Mouse (Mus musculus) urinary bladder, postnatal 36 days (tissue): ENCODE results near the gene Olfr362.
"Not testable (repeated sequence)": the region's sequence is repeated elsewhere in the genome, so short reads cannot be mapped to it uniquely, and the experiment has no call there.

ENCODE experiments used
- DNase-seq, 2 experiments: peaks; one replicate each; pipeline ENCODE4 v3.0.0; 2022; ENCODE audit warnings: low spot score in 2 of 2, mixed read lengths in 1 of 2

Olfr362 gene

DNA sequence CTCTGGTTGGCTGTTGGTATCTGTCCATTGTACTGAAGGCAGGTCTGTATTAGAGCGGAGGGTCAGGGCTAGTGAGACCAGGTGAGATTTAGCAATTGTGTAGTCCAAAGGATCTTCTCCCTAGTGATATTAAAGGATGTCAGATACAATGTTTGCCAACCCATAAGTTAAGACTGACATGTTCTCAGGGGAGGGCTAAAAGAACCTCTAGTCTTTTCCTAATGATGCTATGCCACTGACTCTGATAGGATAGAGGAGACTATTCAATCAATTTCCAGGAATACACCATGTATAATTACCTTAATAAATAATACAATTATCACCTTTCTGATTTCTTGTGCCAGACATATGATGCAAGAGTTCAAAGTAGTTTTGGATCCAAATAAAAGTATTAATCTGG lies at the start of gene Olfr362:
Olfr362 (minus strand) TSS at position 101 of the 400 bp plus-strand sequence.
- DNase-seq = no peak

DNA sequence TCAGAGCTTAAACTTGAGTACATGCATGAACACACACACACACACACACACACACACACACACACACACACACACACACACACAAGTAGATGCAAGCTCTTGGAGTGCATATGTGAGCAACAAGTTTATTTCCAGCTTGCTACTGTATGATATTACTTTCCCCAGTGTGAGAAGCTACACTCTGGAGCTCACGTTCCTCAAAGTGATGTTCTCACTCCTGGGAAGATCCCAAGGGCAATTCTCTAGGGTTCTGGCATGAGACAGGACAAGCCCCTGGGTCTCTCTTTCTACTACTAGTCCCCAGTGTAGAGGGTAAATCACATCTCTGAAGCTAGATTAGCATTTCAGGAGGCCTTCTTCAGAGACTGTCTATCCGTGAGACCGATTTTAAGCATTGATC lies 21.3 kb upstream of the Olfr362 start, which contains the start of gene Olfr364-ps1:
Olfr364-ps1 (plus strand) TSS at position 301 of the 400 bp plus-strand sequence.
- no peak for DNase-seq

DNA sequence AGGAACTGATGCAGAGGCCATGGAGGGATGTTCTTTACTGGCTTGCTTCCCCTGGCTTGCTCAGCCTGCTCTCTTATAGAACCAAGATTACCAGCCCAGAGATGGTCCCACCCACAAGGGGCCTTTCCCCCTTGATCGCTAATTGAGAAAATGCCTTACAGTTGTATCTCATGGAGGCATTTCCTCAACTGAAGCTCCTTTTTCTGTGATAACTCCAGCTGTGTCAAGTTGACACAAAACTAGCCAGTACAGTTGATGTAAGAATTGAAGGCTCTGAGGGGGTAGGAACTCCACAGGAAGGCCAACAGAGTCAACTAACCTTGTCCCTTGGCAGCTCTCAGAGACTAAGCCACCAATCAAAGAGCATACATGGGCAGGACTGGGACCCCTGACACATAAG lies 28.5 kb downstream of the Olfr362 start, which contains the start of gene Olfr361:
Olfr361 (minus strand) TSS at position 101 of the 400 bp plus-strand sequence.
- not testable (repeated sequence) for DNase-seq

DNA sequence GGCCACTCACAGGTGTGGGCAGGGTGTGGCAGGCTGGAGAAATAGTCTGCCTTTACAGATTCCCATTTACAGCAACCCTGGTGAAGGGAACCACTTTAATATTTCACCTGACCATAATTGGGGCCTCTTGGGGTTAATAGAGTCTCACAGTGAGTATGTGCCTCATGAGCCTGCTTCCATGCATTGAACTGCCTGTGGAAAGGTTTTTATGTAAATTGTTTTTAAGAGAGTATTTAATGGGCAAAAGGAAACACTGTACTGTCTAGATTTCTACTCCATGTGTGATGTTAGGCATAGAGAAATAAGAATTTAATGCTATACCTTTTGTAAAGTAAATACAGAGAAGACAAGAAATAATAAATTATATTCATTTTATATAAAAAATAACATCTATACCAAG lies 52.3 kb downstream of the Olfr362 start, which contains the start of gene Olfr360:
Olfr360 (plus strand) TSS at position 301 of the 400 bp plus-strand sequence.
- no peak for DNase-seq
